Mouse (Mus musculus): ENCODE data around the gene Usp21. TPM values are rescaled to one million over a fixed set of nuclear protein-coding genes. Genes with fewer than 3 reads are reported as not detected.
A peak's percentile ranks its signal among the peaks of the same experiment; 100 is the strongest.

Usp21 gene
- polyA plus RNA-seq, 1 experiment: not detected

- 63% methylated on average over 10 of the region's 10 CpGs for WGBS
- H3K4me3 ChIP-seq (ENCODE audit: insufficient read depth, low read depth, low read length): no peak overlapping the region
- TF ChIP-seq CTCF (IDR thresholded peaks at IDR 0.05; ENCODE audit: insufficient read depth, low read depth, low read length) (no peak), POLR2A (IDR thresholded peaks at IDR 0.05; ENCODE audit: insufficient read depth, low read depth, low read length) (no peak)
- no peak overlapping the region for H3K27ac ChIP-seq (ENCODE audit: insufficient read depth, low read depth, low read length)
- H3K4me1 ChIP-seq (ENCODE audit: control insufficient read depth, insufficient read depth, low read length): peaks cover 8% of the 10 kb centered on the region
Measured at GRCm38 (mm10) chr1:171271622-171272021, 16.2 kb downstream of the Usp21 start.

DNA sequence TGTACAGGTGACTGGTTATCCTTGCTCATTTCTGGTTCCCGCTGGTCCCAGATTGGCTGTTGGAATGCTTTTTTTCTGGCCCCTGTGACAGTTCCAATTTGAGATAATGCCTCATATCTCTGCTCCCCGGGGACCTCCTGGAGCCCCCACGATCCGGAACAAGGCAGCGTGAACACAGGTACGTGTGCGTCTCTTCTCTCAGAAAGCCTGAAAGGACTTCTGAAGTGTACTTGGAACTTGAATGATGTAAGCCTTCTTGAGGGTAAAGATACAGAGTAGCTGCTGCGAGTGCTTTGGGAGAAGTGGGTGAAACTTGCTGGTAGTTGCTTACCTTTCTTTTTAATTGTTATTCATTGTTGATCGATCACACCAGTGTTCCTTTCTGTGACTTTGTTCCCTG is 16.6 kb downstream of the Usp21 start:
- WGBS: 53% methylated on average over 9 of the region's 9 CpGs
- H3K4me1 ChIP-seq (ENCODE audit: control insufficient read depth, insufficient read depth, low read length): peaks cover 8% of the 10 kb centered on the region
- H3K4me3 ChIP-seq (ENCODE audit: insufficient read depth, low read depth, low read length): no peak overlapping the region; the same call in 1 of the 2 replicates
- no peak overlapping the region for H3K27ac ChIP-seq (ENCODE audit: insufficient read depth, low read depth, low read length)
- TF ChIP-seq POLR2A (IDR thresholded peaks at IDR 0.05; ENCODE audit: insufficient read depth, low read depth, low read length) (no peak), CTCF (IDR thresholded peaks at IDR 0.05; ENCODE audit: insufficient read depth, low read depth, low read length) (no peak)

GRCm38 (mm10) chr1:171270573-171270900 is 17.3 kb downstream of the Usp21 start:
- Histone ChIP-seq H3K4me3 (ENCODE audit: insufficient read depth, low read depth, low read length) (peak overlapping the region; percentile 60), H3K27ac (ENCODE audit: insufficient read depth, low read depth, low read length) (peak overlapping the region; percentile 5; the same call in 1 of the 2 replicates), H3K4me1 (ENCODE audit: control insufficient read depth, insufficient read depth, low read length) (peaks cover 8% of the 10 kb centered on the region)
- WGBS: 0% methylated on average over 19 of the region's 19 CpGs
- TF ChIP-seq POLR2A (IDR thresholded peaks at IDR 0.05; ENCODE audit: insufficient read depth, low read depth, low read length): no peak
- no peak for TF ChIP-seq CTCF (IDR thresholded peaks at IDR 0.05; ENCODE audit: insufficient read depth, low read depth, low read length)

GRCm38 (mm10) chr1:171269848-171270572 is 17.8 kb downstream of the Usp21 start, which contains the start of gene B4galt3:
Gene B4galt3 (plus strand): TSS chr1:171270328.
- peaks cover 8% of the 10 kb centered on the region for H3K4me1 ChIP-seq (ENCODE audit: control insufficient read depth, insufficient read depth, low read length)
- peak within 1 kb of the TSS; percentile 65 for H3K27ac ChIP-seq (ENCODE audit: insufficient read depth, low read depth, low read length)
- WGBS: 2% methylated on average over 36 of the region's 36 CpGs
- TF ChIP-seq CTCF (IDR thresholded peaks at IDR 0.05; ENCODE audit: insufficient read depth, low read depth, low read length): no peak
- TF ChIP-seq POLR2A (IDR thresholded peaks at IDR 0.05; ENCODE audit: insufficient read depth, low read depth, low read length): peak; percentile 98
- peak within 1 kb of the TSS; percentile 60 for H3K4me3 ChIP-seq (ENCODE audit: insufficient read depth, low read depth, low read length)

GRCm38 (mm10) chr1:171268341-171268740 is 19.4 kb downstream of the Usp21 start:
- WGBS: 53% methylated on average over 1 of the region's 1 CpGs
- Histone ChIP-seq H3K4me1 (ENCODE audit: control insufficient read depth, insufficient read depth, low read length) (peaks cover 8% of the 10 kb centered on the region), H3K4me3 (ENCODE audit: insufficient read depth, low read depth, low read length) (no peak overlapping the region), H3K27ac (ENCODE audit: insufficient read depth, low read depth, low read length) (no peak overlapping the region)
- no peak for TF ChIP-seq CTCF (IDR thresholded peaks at IDR 0.05; ENCODE audit: insufficient read depth, low read depth, low read length)
- TF ChIP-seq POLR2A (IDR thresholded peaks at IDR 0.05; ENCODE audit: insufficient read depth, low read depth, low read length): no peak

GRCm38 (mm10) chr1:171265971-171266744 is 21.6 kb downstream of the Usp21 start:
- 68% methylated on average over 4 of the region's 4 CpGs for WGBS
- Histone ChIP-seq H3K4me1 (ENCODE audit: control insufficient read depth, insufficient read depth, low read length) (peaks cover 8% of the 10 kb centered on the region), H3K4me3 (ENCODE audit: insufficient read depth, low read depth, low read length) (no peak overlapping the region), H3K27ac (ENCODE audit: insufficient read depth, low read depth, low read length) (no peak overlapping the region)
- no peak for TF ChIP-seq CTCF (IDR thresholded peaks at IDR 0.05; ENCODE audit: insufficient read depth, low read depth, low read length)
- TF ChIP-seq POLR2A (IDR thresholded peaks at IDR 0.05; ENCODE audit: insufficient read depth, low read depth, low read length): no peak

- Histone ChIP-seq H3K27ac (ENCODE audit: insufficient read depth, low read depth, low read length) (peak overlapping the region; percentile 36), H3K4me3 (ENCODE audit: insufficient read depth, low read depth, low read length) (no peak overlapping the region), H3K4me1 (ENCODE audit: control insufficient read depth, insufficient read depth, low read length) (peaks cover 7% of the 10 kb centered on the region)
- no peak for TF ChIP-seq POLR2A (IDR thresholded peaks at IDR 0.05; ENCODE audit: insufficient read depth, low read depth, low read length)
- no peak for TF ChIP-seq CTCF (IDR thresholded peaks at IDR 0.05; ENCODE audit: insufficient read depth, low read depth, low read length)
- 65% methylated on average over 3 of the region's 3 CpGs for WGBS
Measured at GRCm38 (mm10) chr1:171263666-171264461, 23.9 kb downstream of the Usp21 start.

- Histone ChIP-seq H3K4me1 (ENCODE audit: control insufficient read depth, insufficient read depth, low read length) (peaks cover 7% of the 10 kb centered on the region), H3K27ac (ENCODE audit: insufficient read depth, low read depth, low read length) (peak overlapping the region; percentile 93), H3K4me3 (ENCODE audit: insufficient read depth, low read depth, low read length) (no peak overlapping the region)
- WGBS: 0% methylated on average over 2 of the region's 2 CpGs
- no peak for TF ChIP-seq CTCF (IDR thresholded peaks at IDR 0.05; ENCODE audit: insufficient read depth, low read depth, low read length)
- TF ChIP-seq POLR2A (IDR thresholded peaks at IDR 0.05; ENCODE audit: insufficient read depth, low read depth, low read length): no peak
Measured at GRCm38 (mm10) chr1:171263185-171263611, 24.6 kb downstream of the Usp21 start.

Data from olfactory bulb, adult 2 months (tissue).